Mouse (Mus musculus): ENCODE measurements around the gene Prkcq. TPM values are rescaled to one million over a fixed set of nuclear protein-coding genes. Genes with fewer than 3 reads are reported as not detected.

Gene Prkcq
- total and polyA plus RNA-seq, 2 experiments = 0.29 to 1.8 TPM

GRCm38 (mm10) chr2:11204961-11205360, 33.1 kb downstream of the Prkcq start:
- 80% methylated on average over 9 of the region's 9 CpGs for WGBS
- Histone ChIP-seq H3K4me3 (ENCODE audit: insufficient read depth, low read depth, low read length) (no peak overlapping the region), H3K27ac (replicated peaks; ENCODE audit: insufficient read depth, low read depth, low read length) (no peak overlapping the region), H3K79me2 (ENCODE audit: control insufficient read depth, insufficient read depth, low read length) (no peaks in the 10 kb centered on the region), H3K4me1 (ENCODE audit: control insufficient read depth, insufficient read depth, low read length) (no peaks in the 10 kb centered on the region), H3K27me3 (ENCODE audit: control insufficient read depth, insufficient read depth, low read length) (no peaks in the 10 kb centered on the region), H3K36me3 (ENCODE audit: control insufficient read depth, insufficient read depth, low read length) (no peaks in the 10 kb centered on the region), H3K9ac (ENCODE audit: low read depth, low read length) (no peak overlapping the region)
- no peak for TF ChIP-seq POLR2A (IDR thresholded peaks at IDR 0.05; ENCODE audit: extremely low read depth, insufficient read depth, low read length)
- no peak for DNase-seq (ENCODE audit: extremely low read depth, low read depth, low spot score)

DNA sequence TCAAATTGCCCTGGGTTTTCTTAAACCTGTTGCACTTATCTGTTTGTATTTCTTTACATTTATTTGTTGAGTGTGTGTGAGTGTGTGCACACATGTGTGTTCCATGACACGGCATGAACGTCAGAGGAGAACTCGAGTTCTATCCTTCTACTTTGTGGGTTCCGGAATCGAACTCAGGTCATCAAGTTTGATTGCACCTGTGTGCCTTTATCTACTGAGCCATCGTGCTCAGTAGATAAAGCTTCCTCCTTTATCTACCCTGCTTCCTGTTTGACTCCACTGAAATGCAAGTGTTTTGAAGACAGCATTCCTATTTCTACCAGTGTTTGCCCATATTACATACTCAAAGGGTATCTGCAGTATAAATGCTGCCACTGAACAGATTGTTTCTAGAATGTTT, 33.8 kb downstream of the Prkcq start:
- WGBS = 83% methylated on average over 6 of the region's 6 CpGs

GRCm38 (mm10) chr2:11208263-11208662, 36.4 kb downstream of the Prkcq start:
- no peaks in the 10 kb centered on the region for H3K4me1 ChIP-seq (ENCODE audit: control insufficient read depth, insufficient read depth, low read length)
- no peaks in the 10 kb centered on the region for H3K27me3 ChIP-seq (ENCODE audit: control insufficient read depth, insufficient read depth, low read length)
- TF ChIP-seq POLR2A (IDR thresholded peaks at IDR 0.05; ENCODE audit: extremely low read depth, insufficient read depth, low read length) (no peak), CTCF (IDR thresholded peaks at IDR 0.05; ENCODE audit: low read depth, low read length) (no peak)
- H3K4me3 ChIP-seq (ENCODE audit: insufficient read depth, low read depth, low read length) = no peak overlapping the region
- H3K27ac ChIP-seq (replicated peaks; ENCODE audit: insufficient read depth, low read depth, low read length) = no peak overlapping the region
- H3K79me2 ChIP-seq (ENCODE audit: control insufficient read depth, insufficient read depth, low read length) = no peaks in the 10 kb centered on the region
- H3K36me3 ChIP-seq (ENCODE audit: control insufficient read depth, insufficient read depth, low read length) = no peaks in the 10 kb centered on the region
- H3K9ac ChIP-seq (ENCODE audit: low read depth, low read length) = no peak overlapping the region
- 68% methylated on average over 9 of the region's 9 CpGs for WGBS
- DNase-seq (ENCODE audit: extremely low read depth, low read depth, low spot score) = no peak

More for the DNA sequence above, 33.8 kb downstream of the Prkcq start:
- TF ChIP-seq CTCF (IDR thresholded peaks at IDR 0.05; ENCODE audit: low read depth, low read length) = no peak
- TF ChIP-seq POLR2A (IDR thresholded peaks at IDR 0.05; ENCODE audit: extremely low read depth, insufficient read depth, low read length) = no peak
- no peaks in the 10 kb centered on the region for H3K79me2 ChIP-seq (ENCODE audit: control insufficient read depth, insufficient read depth, low read length)
- H3K4me1 ChIP-seq (ENCODE audit: control insufficient read depth, insufficient read depth, low read length) = no peaks in the 10 kb centered on the region
- H3K27me3 ChIP-seq (ENCODE audit: control insufficient read depth, insufficient read depth, low read length) = no peaks in the 10 kb centered on the region
- no peak overlapping the region for H3K9ac ChIP-seq (ENCODE audit: low read depth, low read length)
- H3K4me3 ChIP-seq (ENCODE audit: insufficient read depth, low read depth, low read length) = no peak overlapping the region
- H3K27ac ChIP-seq (replicated peaks; ENCODE audit: insufficient read depth, low read depth, low read length) = no peak overlapping the region
- DNase-seq (ENCODE audit: extremely low read depth, low read depth, low spot score) = no peak
- H3K36me3 ChIP-seq (ENCODE audit: control insufficient read depth, insufficient read depth, low read length) = no peaks in the 10 kb centered on the region

DNA sequence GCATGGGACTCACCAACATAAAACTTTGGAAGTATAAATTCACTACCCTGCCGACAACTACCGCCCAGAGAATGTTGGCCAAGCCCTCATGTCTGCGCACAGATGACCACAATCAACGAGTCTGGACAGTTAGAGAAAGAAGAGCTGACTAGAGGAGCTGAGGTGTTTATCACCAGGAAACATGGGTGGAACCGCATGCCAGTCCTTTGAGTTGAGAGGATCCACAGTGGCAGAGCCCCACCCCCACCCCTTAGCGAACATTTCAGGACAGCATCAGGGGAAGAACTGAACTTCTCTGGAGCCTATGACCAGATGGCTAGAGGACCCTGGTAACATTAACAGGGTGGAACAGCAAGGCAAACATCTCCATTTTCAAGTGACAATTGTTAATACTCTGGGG, 37.4 kb downstream of the Prkcq start:
- Histone ChIP-seq H3K9ac (ENCODE audit: low read depth, low read length) (no peak overlapping the region), H3K4me3 (ENCODE audit: insufficient read depth, low read depth, low read length) (no peak overlapping the region), H3K79me2 (ENCODE audit: control insufficient read depth, insufficient read depth, low read length) (no peaks in the 10 kb centered on the region), H3K4me1 (ENCODE audit: control insufficient read depth, insufficient read depth, low read length) (no peaks in the 10 kb centered on the region), H3K27ac (replicated peaks; ENCODE audit: insufficient read depth, low read depth, low read length) (no peak overlapping the region), H3K36me3 (ENCODE audit: control insufficient read depth, insufficient read depth, low read length) (no peaks in the 10 kb centered on the region), H3K27me3 (ENCODE audit: control insufficient read depth, insufficient read depth, low read length) (no peaks in the 10 kb centered on the region)
- no peak for TF ChIP-seq POLR2A (IDR thresholded peaks at IDR 0.05; ENCODE audit: extremely low read depth, insufficient read depth, low read length)
- TF ChIP-seq CTCF (IDR thresholded peaks at IDR 0.05; ENCODE audit: low read depth, low read length) = no peak
- 61% methylated on average over 6 of the region's 6 CpGs for WGBS
- no peak for DNase-seq (ENCODE audit: extremely low read depth, low read depth, low spot score)

DNA sequence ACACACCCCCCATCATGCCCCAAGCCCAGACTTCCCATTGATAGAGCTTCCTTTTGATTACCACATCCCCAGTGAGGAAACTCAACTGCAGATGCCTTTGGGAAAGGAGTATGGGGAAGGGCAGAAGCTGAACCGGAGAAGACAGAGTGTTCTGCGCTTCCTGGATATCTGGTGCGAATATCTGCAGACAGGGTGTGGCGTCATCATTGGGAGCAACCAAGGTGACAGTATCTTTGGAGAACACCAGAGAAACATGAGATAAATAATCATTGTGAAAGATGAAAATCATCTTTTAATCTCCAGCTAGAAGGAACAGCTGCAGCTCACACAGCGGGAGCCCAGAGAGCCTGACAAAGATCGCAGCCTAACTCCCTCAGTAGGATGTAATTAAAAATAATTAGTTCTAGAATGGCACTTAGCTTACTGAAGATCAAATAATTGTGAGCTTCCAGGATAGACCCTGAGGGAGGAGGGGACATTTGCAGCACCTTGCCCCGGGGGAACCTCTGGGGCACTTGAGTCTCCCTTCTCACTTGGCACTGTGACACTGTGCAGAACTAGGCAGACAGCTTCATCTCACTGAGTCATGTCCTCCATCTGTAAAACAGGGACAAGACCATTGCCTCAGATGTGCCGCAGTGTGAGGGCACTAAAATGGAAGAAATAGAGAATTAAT, 38.5 kb downstream of the Prkcq start:
- 69% methylated on average over 8 of the region's 8 CpGs for WGBS
- Histone ChIP-seq H3K27ac (replicated peaks; ENCODE audit: insufficient read depth, low read depth, low read length) (no peak overlapping the region), H3K4me3 (ENCODE audit: insufficient read depth, low read depth, low read length) (no peak overlapping the region), H3K4me1 (ENCODE audit: control insufficient read depth, insufficient read depth, low read length) (no peaks in the 10 kb centered on the region), H3K27me3 (ENCODE audit: control insufficient read depth, insufficient read depth, low read length) (no peaks in the 10 kb centered on the region), H3K79me2 (ENCODE audit: control insufficient read depth, insufficient read depth, low read length) (no peaks in the 10 kb centered on the region), H3K9ac (ENCODE audit: low read depth, low read length) (no peak overlapping the region), H3K36me3 (ENCODE audit: control insufficient read depth, insufficient read depth, low read length) (no peaks in the 10 kb centered on the region)
- DNase-seq (ENCODE audit: extremely low read depth, low read depth, low spot score) = no peak
- TF ChIP-seq CTCF (IDR thresholded peaks at IDR 0.05; ENCODE audit: low read depth, low read length) (no peak), POLR2A (IDR thresholded peaks at IDR 0.05; ENCODE audit: extremely low read depth, insufficient read depth, low read length) (no peak)

DNA sequence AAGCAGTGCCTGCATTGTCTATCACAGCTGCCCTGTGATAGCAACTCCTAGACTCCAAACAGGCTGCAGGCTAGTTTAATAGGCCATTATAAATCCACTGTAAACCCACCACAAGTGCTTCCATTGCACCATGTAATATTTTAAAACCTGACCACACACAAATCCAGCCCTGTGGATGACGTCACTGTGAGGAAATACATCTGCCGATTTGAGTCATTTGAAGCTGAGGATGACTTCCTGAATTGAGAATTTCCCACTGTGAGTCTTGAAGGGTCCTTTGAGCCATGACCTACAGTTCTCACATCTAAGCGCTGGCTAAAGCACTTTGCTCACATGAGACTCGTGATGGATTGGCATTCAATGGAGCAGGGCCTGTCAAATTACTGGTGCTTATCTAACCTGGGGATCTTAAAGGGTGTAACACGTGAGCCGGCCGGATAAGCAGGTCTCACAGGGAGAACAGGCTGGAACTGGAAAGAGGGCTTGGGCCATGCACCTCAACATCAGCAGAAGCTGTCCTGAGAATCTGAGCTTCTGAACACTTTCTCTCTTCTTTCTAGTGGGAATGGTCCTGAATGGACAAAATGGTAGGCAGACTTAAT, 40.2 kb downstream of the Prkcq start:
- 60% methylated on average over 7 of the region's 7 CpGs for WGBS
- no peak for DNase-seq (ENCODE audit: extremely low read depth, low read depth, low spot score)

More for the DNA sequence above, 40.2 kb downstream of the Prkcq start:
- H3K79me2 ChIP-seq (ENCODE audit: control insufficient read depth, insufficient read depth, low read length) = no peaks in the 10 kb centered on the region
- no peaks in the 10 kb centered on the region for H3K27me3 ChIP-seq (ENCODE audit: control insufficient read depth, insufficient read depth, low read length)
- H3K9ac ChIP-seq (ENCODE audit: low read depth, low read length) = no peak overlapping the region
- H3K36me3 ChIP-seq (ENCODE audit: control insufficient read depth, insufficient read depth, low read length) = no peaks in the 10 kb centered on the region
- TF ChIP-seq POLR2A (IDR thresholded peaks at IDR 0.05; ENCODE audit: extremely low read depth, insufficient read depth, low read length) = no peak
- no peak overlapping the region for H3K4me3 ChIP-seq (ENCODE audit: insufficient read depth, low read depth, low read length)
- H3K27ac ChIP-seq (replicated peaks; ENCODE audit: insufficient read depth, low read depth, low read length) = no peak overlapping the region
- no peaks in the 10 kb centered on the region for H3K4me1 ChIP-seq (ENCODE audit: control insufficient read depth, insufficient read depth, low read length)
